Mouse (Mus musculus) activated CD4-positive, CD25-positive, alpha-beta regulatory T cell, adult 4 months (primary cell): ENCODE data around the gene Hnrnpul2. TPM values are rescaled to one million over a fixed set of nuclear protein-coding genes. Genes with fewer than 3 reads are reported as not detected.
"Not testable (repeated sequence)": the region's sequence is repeated elsewhere in the genome, so short reads cannot be mapped to it uniquely, and the experiment has no call there.

Source experiments
- ATAC-seq: one replicate; pipeline ENCODE4 v1.8.0; 2017
- polyA plus RNA-seq, 2 experiments: library from polyadenylated mRNA; unstranded; fragments of 100-300 nt; shearing (Covaris generic); gene quantifications; one replicate each; pipeline ENCODE4 v1.2.1; 2017

Gene Hnrnpul2
- polyA plus RNA-seq, 2 experiments from 2014 or later = 6.0 to 6.1 TPM

DNA sequence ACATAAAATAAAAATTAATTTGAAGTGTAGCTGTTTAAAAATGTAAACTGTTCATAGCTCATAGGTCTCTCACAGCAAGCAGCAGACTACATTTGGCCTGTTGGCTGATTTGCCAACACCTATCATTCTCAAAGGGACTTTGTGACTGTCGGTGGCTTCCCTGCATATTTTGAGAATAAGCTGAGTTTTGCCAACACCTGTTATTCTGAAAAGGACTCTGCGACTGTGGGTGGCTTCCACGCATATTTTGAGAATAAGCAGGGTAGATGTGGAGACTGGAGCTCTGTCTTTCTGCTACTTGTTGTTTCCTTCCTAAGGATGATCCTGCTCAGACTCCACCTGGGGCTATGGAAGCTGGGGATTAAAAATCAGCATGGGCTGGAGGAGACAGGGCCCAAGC lies 33.3 kb downstream of the Hnrnpul2 start:
- ATAC-seq = no peak

DNA sequence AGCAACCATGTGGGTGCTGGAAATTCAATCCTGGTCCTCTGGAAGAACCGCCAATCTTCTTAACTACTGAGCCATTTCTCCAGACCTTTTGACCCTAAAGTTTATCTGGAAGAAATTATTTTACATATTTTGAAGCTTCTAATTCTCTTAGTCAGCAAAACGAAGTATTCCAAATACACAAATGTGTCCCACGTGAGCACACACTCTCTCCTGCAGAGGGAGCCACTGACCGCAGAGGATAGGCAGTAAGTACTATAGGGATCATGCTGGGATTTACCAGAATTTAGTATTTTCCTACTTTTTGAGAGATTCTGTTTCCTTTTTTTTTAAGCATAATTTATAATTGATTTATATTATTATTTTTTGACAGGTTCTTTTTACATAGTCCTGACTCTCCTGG lies 37.9 kb downstream of the Hnrnpul2 start:
- no peak for ATAC-seq

DNA sequence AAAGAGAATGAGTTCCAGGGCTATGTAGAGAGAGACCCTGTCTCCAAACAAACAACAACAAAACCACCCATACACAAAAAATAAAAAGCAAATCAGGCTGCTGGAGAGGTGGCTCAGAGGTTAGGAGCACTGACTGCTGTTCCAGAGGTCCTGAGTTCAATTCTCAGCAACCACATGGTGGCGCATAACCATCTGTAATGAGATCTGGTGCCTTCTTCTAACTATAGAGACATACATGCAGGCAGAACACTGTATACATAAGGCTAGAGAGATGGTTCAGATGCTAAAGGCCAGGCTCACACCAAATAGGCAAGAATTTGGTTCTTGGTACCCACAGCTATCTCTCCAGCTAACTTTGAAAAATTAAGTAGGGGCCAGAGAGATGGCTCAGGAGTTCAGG lies 39.2 kb downstream of the Hnrnpul2 start:
- ATAC-seq = no peak

DNA sequence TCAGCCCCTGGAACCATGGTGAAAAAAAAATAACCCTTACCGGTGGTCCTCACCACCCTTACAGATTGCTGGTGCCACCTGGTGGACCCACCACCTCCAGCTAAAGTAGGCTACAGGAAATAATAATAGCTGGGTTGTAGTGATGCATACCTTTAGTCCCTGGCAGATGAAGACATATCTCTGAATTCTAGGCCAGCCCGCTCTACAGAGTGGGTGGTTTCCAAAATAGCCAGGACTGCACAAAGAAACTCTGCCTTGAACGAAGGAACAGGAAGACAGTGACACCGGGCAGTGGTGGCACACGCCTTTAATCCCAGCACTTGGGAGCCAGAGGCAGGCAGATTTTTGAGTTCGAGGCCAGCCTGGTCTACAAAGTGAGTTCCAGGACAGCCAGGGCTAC lies 44.5 kb downstream of the Hnrnpul2 start:
- no peak for ATAC-seq

DNA sequence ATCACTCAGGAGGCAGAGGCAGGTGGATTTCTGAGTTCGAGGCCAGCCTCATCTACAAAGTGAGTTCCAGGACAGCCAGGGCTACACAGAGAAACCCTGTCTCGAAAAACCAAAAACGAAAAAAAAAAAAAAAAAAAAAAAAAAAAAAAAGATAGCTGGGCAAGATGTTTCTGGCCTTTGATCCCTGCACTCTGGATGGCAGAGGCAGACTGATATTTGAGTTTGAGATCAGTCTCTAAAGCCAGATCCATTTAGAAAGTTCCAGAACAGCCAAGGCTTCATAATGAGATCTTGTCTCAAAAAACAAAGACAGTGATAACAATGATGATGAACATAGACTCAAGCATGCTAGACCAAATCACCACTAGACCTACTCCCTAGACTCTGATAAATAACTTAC lies 50.6 kb downstream of the Hnrnpul2 start:
- not testable (repeated sequence) for ATAC-seq

DNA sequence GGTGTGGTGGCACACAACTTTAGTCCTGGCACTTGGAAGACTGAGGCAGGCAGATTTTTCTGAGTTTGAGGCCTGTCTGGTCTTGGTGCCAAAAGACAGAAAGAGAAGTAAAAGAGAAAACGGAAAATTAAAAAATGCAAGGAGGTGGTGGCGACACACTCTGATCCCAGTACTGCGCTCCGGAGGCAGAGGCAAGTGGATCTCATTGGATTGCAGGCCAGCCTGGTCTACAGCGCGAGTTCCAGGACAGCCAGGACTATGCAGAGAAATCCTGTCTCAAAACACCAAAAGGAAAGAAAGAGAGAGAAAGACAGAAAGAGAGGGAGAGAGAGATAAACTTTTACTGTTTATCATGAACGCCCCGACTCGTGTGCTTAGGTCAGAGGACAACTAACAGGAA lies 51.0 kb downstream of the Hnrnpul2 start:
- ATAC-seq = no peak

DNA sequence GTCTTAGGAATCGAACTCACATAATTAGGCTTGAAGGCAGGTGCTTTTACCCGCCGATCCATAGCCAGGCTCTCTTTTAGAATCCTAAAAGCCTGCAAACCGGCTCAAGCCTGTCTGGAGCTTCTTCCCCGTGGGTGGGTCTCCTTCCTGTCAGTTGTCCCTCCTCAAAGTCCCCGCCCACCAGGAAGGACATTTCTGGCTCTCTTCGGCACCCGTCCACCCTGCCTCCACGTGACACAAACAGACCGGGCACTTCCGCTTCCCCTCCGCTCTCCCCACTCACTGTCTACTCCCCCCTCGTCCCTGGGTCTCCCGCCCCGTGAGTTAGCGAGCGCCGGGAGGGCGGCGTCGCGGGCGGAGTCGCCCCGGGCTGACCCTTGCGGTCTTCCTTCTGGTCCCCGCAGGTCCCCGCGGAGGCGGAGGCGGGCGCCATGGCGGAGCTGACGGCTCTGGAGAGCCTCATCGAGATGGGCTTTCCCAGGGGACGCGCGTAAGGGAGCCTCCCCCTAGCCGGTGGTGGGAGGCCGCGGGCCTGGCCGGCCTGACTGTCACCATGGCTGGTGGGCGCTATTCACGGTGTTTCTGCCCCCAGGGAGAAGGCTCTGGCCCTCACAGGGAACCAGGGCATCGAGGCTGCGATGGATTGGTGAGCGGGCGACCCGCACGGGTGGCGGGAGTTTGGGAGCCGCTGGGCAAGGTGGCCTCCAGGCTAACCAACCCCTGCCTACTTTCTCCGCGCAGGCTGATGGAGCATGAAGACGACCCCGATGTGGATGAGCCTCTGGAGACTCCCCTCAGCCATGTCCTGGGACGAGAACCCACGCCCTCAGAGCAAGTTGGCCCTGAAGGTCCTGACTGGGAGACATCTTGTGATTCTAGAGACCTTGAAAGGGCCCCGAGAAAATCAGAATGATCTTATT lies 51.7 kb downstream of the Hnrnpul2 start, which contains the start of gene Ubxn1:
Gene Ubxn1, plus strand, starts transcription at position 230 of the 920 bp plus-strand sequence.
- peak; percentile 93 for ATAC-seq

DNA sequence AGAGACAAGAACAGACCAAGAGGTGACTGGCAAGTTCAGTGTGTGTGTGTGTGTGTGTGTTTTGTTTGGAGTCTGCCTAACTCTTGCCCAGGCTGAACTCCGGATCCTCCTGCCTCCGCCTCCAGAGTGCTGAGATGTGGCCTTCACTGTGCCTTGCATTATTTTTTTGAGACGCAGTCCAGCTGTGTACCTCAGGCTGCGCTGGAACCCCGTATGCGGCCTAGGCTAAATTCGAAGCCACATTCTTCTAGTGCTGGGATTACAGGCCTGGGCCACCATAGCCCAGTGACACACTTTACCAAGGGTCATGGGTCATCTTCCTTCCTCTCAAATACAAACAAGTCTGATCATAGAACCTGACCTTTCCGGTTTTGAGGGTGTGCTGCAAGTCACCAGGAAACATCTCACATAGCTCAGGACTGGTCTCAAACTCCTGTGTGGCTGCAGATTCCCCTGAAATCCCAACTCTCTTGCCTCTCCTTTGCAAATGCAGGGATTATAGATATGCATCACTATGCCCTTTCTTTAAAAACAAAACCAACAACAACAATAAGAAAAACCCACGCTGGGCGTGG lies 52.5 kb downstream of the Hnrnpul2 start:
- ATAC-seq = no peak

DNA sequence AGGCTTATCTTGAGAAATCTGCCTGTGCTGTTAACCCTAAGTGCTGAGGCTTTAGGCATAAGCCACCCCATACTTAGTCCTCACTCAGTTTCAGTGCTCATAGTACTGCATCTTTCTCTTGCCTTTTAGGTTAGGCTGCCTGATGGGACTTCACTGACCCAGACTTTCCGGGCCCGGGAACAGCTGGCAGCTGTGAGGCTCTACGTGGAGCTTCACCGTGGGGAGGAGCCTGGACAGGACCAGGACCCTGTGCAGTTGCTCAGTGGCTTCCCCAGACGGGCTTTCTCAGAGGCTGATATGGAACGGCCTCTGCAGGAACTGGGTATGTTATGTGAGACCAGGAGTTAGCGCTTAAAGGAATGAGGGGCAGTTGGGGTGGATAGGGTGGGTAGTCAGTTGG lies 55.2 kb downstream of the Hnrnpul2 start:
- no peak for ATAC-seq

DNA sequence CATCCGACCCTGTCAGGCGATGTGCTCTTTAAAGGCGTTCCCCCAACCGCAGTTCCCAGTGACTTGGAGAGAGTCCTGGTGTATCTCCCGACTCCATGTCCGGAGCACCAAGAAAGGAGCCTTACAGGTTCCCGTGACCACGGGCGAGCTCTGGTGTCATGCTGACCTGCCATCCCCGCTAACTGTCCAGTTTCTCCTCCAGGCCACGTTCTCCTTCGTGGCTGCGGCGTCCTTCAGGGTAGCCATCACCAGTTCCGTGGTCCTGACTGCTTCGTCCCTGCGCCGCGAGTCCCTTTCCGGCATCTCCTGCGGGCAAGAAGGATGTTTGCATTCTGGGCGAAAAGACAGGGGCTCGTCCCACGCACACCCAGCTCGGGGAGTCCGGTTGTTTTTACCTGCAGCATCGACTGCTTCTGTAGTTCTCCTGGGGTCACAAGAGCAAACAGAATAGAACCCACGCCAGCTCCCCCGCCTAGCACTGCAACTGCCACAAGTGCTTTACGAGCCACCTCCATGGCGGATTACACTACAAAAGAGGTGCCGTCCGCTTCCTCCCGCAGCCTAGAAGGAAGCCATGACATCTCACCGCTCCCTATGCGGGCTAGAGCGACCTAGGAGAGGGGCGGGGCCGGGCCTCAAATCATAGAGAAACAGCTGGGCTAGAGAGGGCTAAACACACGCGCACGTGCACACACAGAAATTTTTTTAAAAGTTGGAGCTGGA lies 60.7 kb downstream of the Hnrnpul2 start, which contains the start of gene Uqcc3:
Gene Uqcc3, minus strand, starts transcription at position 613 of the 723 bp plus-strand sequence.
- peak; percentile 95 for ATAC-seq

DNA sequence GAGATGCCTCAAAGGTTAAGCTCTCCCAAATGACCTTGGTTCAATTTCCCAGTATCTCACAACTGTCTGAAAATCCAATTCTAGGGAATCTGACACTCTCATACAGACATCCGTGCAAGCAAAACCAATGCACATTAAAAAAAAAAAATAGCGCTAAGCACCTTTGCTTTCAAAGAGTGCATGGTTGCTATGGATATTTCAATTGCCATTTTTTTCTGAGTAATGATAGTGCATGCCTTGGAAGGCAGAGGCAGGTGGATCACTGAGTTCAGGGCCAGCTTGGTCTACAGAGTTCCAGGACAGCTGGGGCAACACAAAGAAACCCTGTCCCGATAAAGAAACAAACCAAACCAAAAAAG lies 61.2 kb downstream of the Hnrnpul2 start:
- ATAC-seq = peak; percentile 36

DNA sequence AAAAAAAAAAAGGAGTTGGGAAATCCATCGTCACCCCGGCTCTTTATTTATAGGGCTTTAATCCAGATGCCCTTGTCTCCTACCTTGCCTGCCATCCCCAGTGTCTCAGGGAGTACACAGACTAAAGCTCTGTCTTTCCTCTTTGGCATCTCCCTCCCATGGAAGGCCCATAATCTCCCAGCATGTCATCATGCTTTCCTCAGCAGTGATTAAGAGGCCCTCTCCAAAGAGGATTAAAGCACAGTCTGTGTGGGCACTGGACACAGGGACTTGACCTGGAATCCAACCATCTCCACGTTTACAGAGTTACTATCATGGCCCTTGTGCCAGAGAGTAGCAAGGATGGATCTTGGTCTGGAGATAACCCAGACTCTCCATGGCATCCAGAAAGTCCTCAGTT lies 63.8 kb downstream of the Hnrnpul2 start, which contains the start of the genes Lbhd1 and Gm49403:
Gene Lbhd1, plus strand, starts transcription at position 117 of the 400 bp plus-strand sequence.
Gene Gm49403, plus strand, starts transcription at position 315 of the 400 bp plus-strand sequence.
- no peak for ATAC-seq

Other genes with a start within 250 kb of the Hnrnpul2 start
- under 1 TPM in 1 of 2 experiments, not detected in 1; 0.40 TPM for gene Slc22a8, start 228.8 kb upstream of the Hnrnpul2 start, polyA plus RNA-seq
- not detected for gene Slc22a6, start 202.0 kb upstream of the Hnrnpul2 start, polyA plus RNA-seq
- gene Chrm1, start 156.2 kb upstream of the Hnrnpul2 start, polyA plus RNA-seq = not detected
- 10 to 100 TPM; 60.3 to 69.3 TPM for gene Slc3a2, start 96.6 kb upstream of the Hnrnpul2 start, polyA plus RNA-seq
- gene Wdr74, start 84.2 kb upstream of the Hnrnpul2 start, polyA plus RNA-seq = 10 to 100 TPM; 43.3 to 70.5 TPM
- not detected for gene 1700092M07Rik, start 79.3 kb upstream of the Hnrnpul2 start, polyA plus RNA-seq
- gene Stx5a, start 78.6 kb upstream of the Hnrnpul2 start, polyA plus RNA-seq = 100 to 1,000 TPM; 109 to 113 TPM
- gene Nxf1, start 62.9 kb upstream of the Hnrnpul2 start, polyA plus RNA-seq = 100 to 1,000 TPM; 126 to 163 TPM
- 100 to 1,000 TPM; 115 to 137 TPM for gene Tmem223, start 49.0 kb upstream of the Hnrnpul2 start, polyA plus RNA-seq
- 100 to 1,000 TPM in 1 of 2 experiments, 10 to 100 TPM in 1; 98.5 to 110 TPM for gene Tmem179b, start 45.5 kb upstream of the Hnrnpul2 start, polyA plus RNA-seq
- 1 to 10 TPM; 3.5 to 6.9 TPM for gene Taf6l, start 33.6 kb upstream of the Hnrnpul2 start, polyA plus RNA-seq
- 100 to 1,000 TPM; 171 to 186 TPM for gene Polr2g, start 21.4 kb upstream of the Hnrnpul2 start, polyA plus RNA-seq
- gene Zbtb3, start 17.5 kb upstream of the Hnrnpul2 start, polyA plus RNA-seq = 1 to 10 TPM; 2.1 TPM
- gene Ttc9c, start 677 bp upstream of the Hnrnpul2 start, polyA plus RNA-seq = 10 to 100 TPM; 39.9 to 43.8 TPM
- not detected for gene AC129217.1, start 9.8 kb downstream of the Hnrnpul2 start, polyA plus RNA-seq
- gene Bscl2, start 17.5 kb downstream of the Hnrnpul2 start, polyA plus RNA-seq = 100 to 1,000 TPM in 1 of 2 experiments, 10 to 100 TPM in 1; 93.4 to 102 TPM
- 1 to 10 TPM in 1 of 2 experiments, under 1 TPM in 1; 0.42 to 1.2 TPM for gene Gng3, start 19.2 kb downstream of the Hnrnpul2 start, polyA plus RNA-seq
- not detected for gene Lrrn4cl, start 30.8 kb downstream of the Hnrnpul2 start, polyA plus RNA-seq
- 10 to 100 TPM; 62.6 to 75.9 TPM for gene Ubxn1, start 51.5 kb downstream of the Hnrnpul2 start, polyA plus RNA-seq
- gene Uqcc3, start 60.9 kb downstream of the Hnrnpul2 start, polyA plus RNA-seq = 10 to 100 TPM; 85.8 to 90.4 TPM
- gene Lbhd1, start 63.7 kb downstream of the Hnrnpul2 start, polyA plus RNA-seq = 10 to 100 TPM; 63.2 to 70.9 TPM
- not detected for gene Gm49403, start 63.9 kb downstream of the Hnrnpul2 start, polyA plus RNA-seq
- 100 to 1,000 TPM; 112 to 130 TPM for gene 1810009A15Rik, start 68.8 kb downstream of the Hnrnpul2 start, polyA plus RNA-seq
- gene Gm49416, start 68.9 kb downstream of the Hnrnpul2 start, polyA plus RNA-seq = 1 to 10 TPM in 1 of 2 experiments, not detected in 1; 1.5 TPM
- 10 to 100 TPM in 1 of 2 experiments, 1 to 10 TPM in 1; 8.9 to 12.2 TPM for gene Ints5, start 73.0 kb downstream of the Hnrnpul2 start, polyA plus RNA-seq
- 10 to 100 TPM; 40.0 to 57.3 TPM for gene Ganab, start 78.1 kb downstream of the Hnrnpul2 start, polyA plus RNA-seq
- gene B3gat3, start 100.4 kb downstream of the Hnrnpul2 start, polyA plus RNA-seq = 10 to 100 TPM; 16.3 to 18.6 TPM
- 10 to 100 TPM in 1 of 2 experiments, 1 to 10 TPM in 1; 7.7 to 11.6 TPM for gene Rom1, start 109.3 kb downstream of the Hnrnpul2 start, polyA plus RNA-seq
- gene Eml3, start 109.5 kb downstream of the Hnrnpul2 start, polyA plus RNA-seq = 10 to 100 TPM; 20.4 to 25.1 TPM
- 100 to 1,000 TPM in 1 of 2 experiments, 10 to 100 TPM in 1; 58.5 to 101 TPM for gene Mta2, start 121.9 kb downstream of the Hnrnpul2 start, polyA plus RNA-seq
- 10 to 100 TPM; 21.3 to 25.1 TPM for gene Tut1, start 133.8 kb downstream of the Hnrnpul2 start, polyA plus RNA-seq
- gene Eef1g, start 147.0 kb downstream of the Hnrnpul2 start, polyA plus RNA-seq = 100 to 1,000 TPM; 589 to 842 TPM
- 10 to 100 TPM; 47.2 to 60.1 TPM for gene Ahnak, start 169.3 kb downstream of the Hnrnpul2 start, polyA plus RNA-seq